Mouse (Mus musculus) ES-E14 (cell line): Measurements from ENCODE around the gene Ndufs2.

ENCODE experiments used
- CHD2 ChIP-seq: IDR thresholded peaks from 2 replicates; pipeline ENCODE4 v1.6.1; 2014; ENCODE audit warnings: mild to moderate bottlenecking, low read depth, low read length, inconsistent platforms
- HCFC1 ChIP-seq: IDR thresholded peaks from 2 replicates; pipeline ENCODE4 v1.6.1; 2012; ENCODE audit warnings: low read length, inconsistent platforms, borderline replicate concordance; ENCODE audit not compliant: insufficient read depth
- MAFK ChIP-seq: IDR thresholded peaks from 2 replicates; pipeline ENCODE4 v1.6.1; 2014; ENCODE audit warnings: mild to moderate bottlenecking, low read depth, low read length, inconsistent platforms; ENCODE audit not compliant: insufficient read depth
- ZC3H11A ChIP-seq: IDR thresholded peaks from 2 replicates; pipeline ENCODE4 v1.6.1; 2012; ENCODE audit warnings: low read depth, mild to moderate bottlenecking, inconsistent platforms, low read length, borderline replicate concordance
- ZNF384 ChIP-seq: IDR thresholded peaks from 2 replicates; pipeline ENCODE4 v1.6.1; 2012; ENCODE audit warnings: low read depth, low read length, inconsistent platforms

DNA sequence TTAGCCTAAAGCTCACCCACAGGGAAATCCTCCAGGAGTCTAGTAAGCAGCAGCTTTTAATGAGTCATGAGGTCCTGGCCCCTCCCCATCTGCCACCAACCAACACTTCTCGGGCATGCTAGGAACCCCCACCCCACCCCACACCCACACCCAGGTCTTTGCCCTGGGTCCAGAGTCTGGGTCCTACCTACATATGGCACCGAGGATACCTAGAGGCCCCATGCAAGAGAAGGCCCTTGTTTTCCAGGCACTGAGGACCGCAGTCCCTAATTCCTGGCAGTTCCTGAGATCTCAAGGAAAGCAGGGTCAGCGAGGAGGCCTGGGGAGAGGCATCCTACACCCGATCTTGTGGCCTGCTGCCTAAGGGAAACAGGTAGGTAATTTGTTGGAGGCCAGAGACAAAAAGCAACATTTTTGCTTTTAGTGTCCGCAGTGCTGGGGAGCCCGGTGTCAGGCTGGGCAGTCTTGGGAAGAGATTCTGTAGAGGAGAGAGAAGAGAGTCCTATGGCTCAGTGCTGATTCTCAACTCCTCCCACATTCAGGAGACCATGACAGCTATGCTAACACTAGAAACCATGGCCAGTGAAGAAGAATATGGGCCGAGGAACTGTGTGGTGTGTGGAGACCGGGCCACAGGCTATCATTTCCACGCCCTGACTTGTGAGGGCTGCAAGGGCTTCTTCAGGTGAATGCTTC lies 37.2 kb downstream of the Ndufs2 start, which contains the start of gene Nr1i3:
- TF ChIP-seq ZNF384 (no peak), HCFC1 (no peak), MAFK (no peak), CHD2 (no peak), ZC3H11A (no peak)
